Mouse (Mus musculus) liver, embryonic 13.5 days (tissue): ENCODE measurements around the gene Dlx4. TPM values are rescaled to one million over a fixed set of nuclear protein-coding genes. Genes with fewer than 3 reads are reported as not detected.

Experiments
- ATAC-seq: fragments of 200-750 bp; cut with Nextera tagmentation; 2 replicates; pipeline ENCODE4 v1.8.0; 2017; ENCODE audit warnings: low read depth, mild to moderate bottlenecking, moderate number of reproducible peaks, moderate library complexity
- DNase-seq: peaks from one replicate; pipeline ENCODE4 v3.0.0; 2022
- H3K27ac ChIP-seq: fragments of 300-500 bp; sonication (generic); 2 replicates; pipeline ENCODE4 v1.5.1; 2015; ENCODE audit warnings: moderate library complexity, mild to moderate bottlenecking, inconsistent platforms
- H3K27me3 ChIP-seq: fragments of 300-500 bp; sonication (generic); 2 replicates; pipeline ENCODE4 v1.6.1; 2015; ENCODE audit warnings: mild to moderate bottlenecking, inconsistent platforms
- H3K36me3 ChIP-seq: fragments of 300-500 bp; sonication (generic); 2 replicates; pipeline ENCODE4 v1.6.1; 2015; ENCODE audit warnings: mild to moderate bottlenecking, inconsistent platforms
- H3K4me1 ChIP-seq: fragments of 300-500 bp; sonication (generic); replicated peaks from 2 replicates; pipeline ENCODE4 v1.6.1; 2015; ENCODE audit warnings: inconsistent platforms
- H3K4me2 ChIP-seq: fragments of 300-500 bp; sonication (generic); 2 replicates; pipeline ENCODE4 v1.6.1; 2015; ENCODE audit warnings: inconsistent platforms, mild to moderate bottlenecking, moderate library complexity
- H3K4me3 ChIP-seq: fragments of 300-500 bp; sonication (generic); replicated peaks from 2 replicates; pipeline ENCODE4 v1.5.1; 2015; ENCODE audit warnings: mild to moderate bottlenecking, inconsistent platforms
- H3K9ac ChIP-seq: fragments of 300-500 bp; sonication (generic); 2 replicates; pipeline ENCODE4 v1.6.1; 2015; ENCODE audit warnings: mild to moderate bottlenecking, inconsistent platforms
- H3K9me3 ChIP-seq: fragments of 300-500 bp; sonication (generic); replicated peaks from 2 replicates; pipeline ENCODE4 v1.6.1; 2016; ENCODE audit warnings: inconsistent platforms
- WGBS: fragments of 180-500 bp; shearing (Covaris S2); methylation state at CpG from one replicate; pipeline ENCODE4 v1.1.7; 2015; ENCODE audit not compliant: insufficient replicate concordance; 5-methylcytosine and 5-hydroxymethylcytosine counted together
- polyA plus RNA-seq: library from polyadenylated mRNA; unstranded; fragments of >200 nt; fragmentation: Nextera tagmentation; extraction: Ambion mirVana; gene quantifications from 2 replicates; pipeline ENCODE4 v1.2.1, GENCODE M21; 2015

Gene Dlx4
- polyA plus RNA-seq, 1 experiment from 2014 or later: 0.09 TPM

DNA sequence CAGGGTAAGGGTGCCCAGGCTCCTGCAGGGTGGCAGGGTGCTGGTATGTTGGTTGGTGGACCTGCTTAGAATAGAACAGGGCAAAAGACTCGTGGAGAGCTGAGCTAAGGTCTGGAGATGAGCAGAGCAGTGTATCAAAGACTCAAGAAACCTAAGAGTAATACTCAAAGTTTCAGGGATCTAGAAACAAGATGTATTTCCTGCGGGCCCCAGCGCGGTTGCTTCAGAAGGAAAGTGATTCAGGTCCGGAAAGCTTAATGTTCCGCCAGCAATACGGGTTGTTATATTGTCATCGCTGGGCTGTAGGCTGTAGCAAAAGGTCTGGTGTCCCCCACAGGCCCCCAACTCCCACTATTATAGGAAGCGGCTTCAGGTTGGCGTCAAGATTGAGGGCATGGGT, 3.8 kb downstream of the Dlx4 start:
- Histone ChIP-seq H3K9me3 (no peaks in the 10 kb centered on the region), H3K27ac (no peak overlapping the region), H3K9ac (no peak overlapping the region), H3K36me3 (no peaks in the 10 kb centered on the region), H3K4me3 (no peak overlapping the region), H3K4me2 (no peak overlapping the region), H3K4me1 (peaks cover 23% of the 10 kb centered on the region), H3K27me3 (peaks cover 100% of the 10 kb centered on the region)
- ATAC-seq: no peak
- DNase-seq: no peak
- 16% methylated on average over 10 of the region's 10 CpGs for WGBS

DNA sequence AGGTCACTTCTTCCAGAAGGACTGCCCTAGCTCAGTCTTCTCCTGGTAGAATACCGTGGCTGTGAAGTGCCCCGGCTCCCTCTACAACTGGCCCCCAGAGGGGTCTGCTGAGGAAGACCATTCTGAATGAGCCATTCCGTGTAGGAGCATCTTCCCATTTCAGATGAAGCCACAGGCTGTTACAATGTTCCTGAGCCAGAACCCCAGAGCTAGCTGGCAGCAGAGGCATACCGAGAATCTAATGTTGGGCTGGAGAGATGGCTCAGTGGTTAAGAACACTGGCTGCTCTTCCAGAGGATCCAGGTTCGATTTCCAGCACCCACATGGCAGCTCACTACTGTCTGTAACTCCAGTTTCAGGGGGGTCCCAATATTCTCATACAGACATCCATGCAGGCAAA, 6.2 kb downstream of the Dlx4 start:
- Histone ChIP-seq H3K9ac (no peak overlapping the region), H3K4me3 (no peak overlapping the region), H3K27ac (no peak overlapping the region), H3K9me3 (no peaks in the 10 kb centered on the region), H3K36me3 (no peaks in the 10 kb centered on the region), H3K4me2 (no peak overlapping the region), H3K27me3 (peaks cover 93% of the 10 kb centered on the region), H3K4me1 (peaks cover 11% of the 10 kb centered on the region)
- WGBS: 40% methylated on average over 5 of the region's 5 CpGs
- no peak for DNase-seq
- no peak for ATAC-seq

DNA sequence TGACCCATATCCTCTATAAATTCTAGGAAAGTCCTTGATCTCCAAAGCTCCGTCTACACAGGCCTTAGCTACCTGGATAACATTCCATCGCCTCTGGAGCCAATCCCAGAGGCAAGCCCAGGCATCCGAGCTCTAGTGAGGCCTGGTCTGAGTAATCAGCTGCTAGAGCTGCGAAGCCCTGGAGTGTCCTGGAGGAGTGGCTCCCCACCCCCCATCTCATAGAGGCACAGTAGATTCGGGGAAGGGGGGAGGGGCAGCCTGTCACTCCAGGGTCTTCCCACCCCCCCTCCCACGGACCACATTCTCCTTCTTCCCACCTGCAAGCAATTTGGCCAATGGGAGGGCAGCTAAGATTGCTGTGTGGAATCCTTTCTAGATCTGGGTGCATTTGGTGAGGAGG, 8.8 kb downstream of the Dlx4 start:
- Histone ChIP-seq H3K4me1 (no peaks in the 10 kb centered on the region), H3K27ac (no peak overlapping the region), H3K9me3 (no peaks in the 10 kb centered on the region), H3K27me3 (peaks cover 77% of the 10 kb centered on the region), H3K4me3 (no peak overlapping the region), H3K9ac (no peak overlapping the region), H3K36me3 (no peaks in the 10 kb centered on the region), H3K4me2 (no peak overlapping the region)
- DNase-seq (no peak), ATAC-seq (no peak)
- WGBS: 29% methylated on average over 6 of the region's 6 CpGs

DNA sequence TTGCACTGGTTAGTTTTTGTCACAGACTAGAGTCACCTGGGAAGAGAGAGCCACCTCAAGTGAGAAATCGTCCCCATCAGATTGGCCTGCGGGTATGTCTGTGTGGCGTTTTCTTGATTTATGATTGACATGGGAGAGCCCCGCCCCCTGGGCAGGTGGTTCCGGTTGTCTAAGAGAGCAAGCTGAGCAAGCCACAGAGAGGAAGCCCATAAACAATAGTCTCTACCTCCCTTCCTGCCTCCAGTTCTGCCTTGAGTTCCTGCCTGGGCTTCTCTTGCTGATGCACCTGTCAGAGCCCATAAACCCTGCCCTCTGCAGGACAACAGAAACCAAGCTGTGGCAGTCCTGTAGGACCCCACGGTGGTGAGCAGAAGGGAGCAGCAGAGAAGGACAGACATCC, 12.7 kb downstream of the Dlx4 start:
- Histone ChIP-seq H3K27me3 (peaks cover 57% of the 10 kb centered on the region), H3K9ac (no peak overlapping the region), H3K4me1 (no peaks in the 10 kb centered on the region), H3K27ac (no peak overlapping the region), H3K36me3 (no peaks in the 10 kb centered on the region), H3K9me3 (no peaks in the 10 kb centered on the region), H3K4me3 (no peak overlapping the region), H3K4me2 (no peak overlapping the region)
- 17% methylated on average over 6 of the region's 6 CpGs for WGBS
- ATAC-seq (no peak), DNase-seq (no peak)

DNA sequence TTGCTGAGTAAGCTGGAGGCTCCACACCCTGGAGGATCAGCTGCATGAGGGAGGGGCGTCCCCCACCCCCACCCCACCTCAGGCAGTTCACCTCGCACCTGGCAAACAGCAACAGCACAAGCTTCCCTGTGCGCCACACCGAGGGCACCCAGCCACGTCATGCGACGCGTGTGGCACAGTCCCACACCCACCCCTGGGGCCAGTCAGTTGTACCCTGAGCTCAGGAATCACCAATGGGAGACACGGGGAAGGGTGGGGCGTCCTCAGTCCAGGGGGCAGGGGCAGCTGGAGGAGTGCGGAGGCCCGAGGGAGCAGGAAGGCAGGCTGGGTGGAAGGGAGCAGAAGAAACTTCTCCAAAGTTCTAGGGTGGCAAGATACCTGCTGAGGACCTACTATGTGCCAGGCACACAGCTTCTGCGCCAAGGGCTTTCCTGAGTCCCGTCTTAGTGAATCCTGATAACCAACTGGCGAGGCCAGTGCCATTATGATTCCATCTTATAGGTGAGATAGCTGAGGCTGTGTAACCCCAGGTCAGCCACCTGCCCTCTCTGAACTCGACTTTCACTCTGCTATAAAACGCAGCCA, 15.3 kb downstream of the Dlx4 start:
- peaks cover 56% of the 10 kb centered on the region for H3K27me3 ChIP-seq
- no peak overlapping the region for H3K9ac ChIP-seq
- no peak for DNase-seq
- no peaks in the 10 kb centered on the region for H3K9me3 ChIP-seq
- no peak; the same call in 1 of the 2 replicates for ATAC-seq
- H3K4me3 ChIP-seq: no peak overlapping the region
- peaks cover 8% of the 10 kb centered on the region for H3K4me1 ChIP-seq
- WGBS: 60% methylated on average over 17 of the region's 17 CpGs
- no peaks in the 10 kb centered on the region for H3K36me3 ChIP-seq
- no peak overlapping the region for H3K4me2 ChIP-seq
- H3K27ac ChIP-seq: no peak overlapping the region

DNA sequence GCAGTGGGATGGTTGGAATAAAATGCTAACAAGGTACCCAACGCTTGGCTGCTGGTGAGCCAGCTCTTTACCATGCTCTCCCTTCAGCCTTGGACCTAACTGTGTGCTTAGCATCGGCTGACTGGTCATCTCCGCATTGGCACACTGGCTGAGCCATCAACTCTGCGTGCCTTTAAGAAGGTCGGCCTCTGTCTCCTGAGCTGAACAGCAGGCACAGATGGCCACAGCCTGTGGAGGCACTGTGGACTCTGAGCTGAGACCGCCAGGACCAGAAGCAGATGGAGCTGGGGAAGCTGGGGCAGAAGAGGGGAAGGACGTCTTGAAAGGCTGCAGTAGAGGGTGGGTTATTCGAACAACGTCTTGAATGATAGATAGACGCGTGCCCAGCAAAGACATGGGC, 17.7 kb downstream of the Dlx4 start:
- no peaks in the 10 kb centered on the region for H3K9me3 ChIP-seq
- no peaks in the 10 kb centered on the region for H3K36me3 ChIP-seq
- peaks cover 65% of the 10 kb centered on the region for H3K27me3 ChIP-seq
- H3K4me3 ChIP-seq: no peak overlapping the region
- H3K9ac ChIP-seq: no peak overlapping the region
- 53% methylated on average over 11 of the region's 11 CpGs for WGBS
- DNase-seq: no peak
- ATAC-seq: no peak
- H3K4me1 ChIP-seq: peaks cover 8% of the 10 kb centered on the region
- no peak overlapping the region for H3K27ac ChIP-seq
- H3K4me2 ChIP-seq: no peak overlapping the region

DNA sequence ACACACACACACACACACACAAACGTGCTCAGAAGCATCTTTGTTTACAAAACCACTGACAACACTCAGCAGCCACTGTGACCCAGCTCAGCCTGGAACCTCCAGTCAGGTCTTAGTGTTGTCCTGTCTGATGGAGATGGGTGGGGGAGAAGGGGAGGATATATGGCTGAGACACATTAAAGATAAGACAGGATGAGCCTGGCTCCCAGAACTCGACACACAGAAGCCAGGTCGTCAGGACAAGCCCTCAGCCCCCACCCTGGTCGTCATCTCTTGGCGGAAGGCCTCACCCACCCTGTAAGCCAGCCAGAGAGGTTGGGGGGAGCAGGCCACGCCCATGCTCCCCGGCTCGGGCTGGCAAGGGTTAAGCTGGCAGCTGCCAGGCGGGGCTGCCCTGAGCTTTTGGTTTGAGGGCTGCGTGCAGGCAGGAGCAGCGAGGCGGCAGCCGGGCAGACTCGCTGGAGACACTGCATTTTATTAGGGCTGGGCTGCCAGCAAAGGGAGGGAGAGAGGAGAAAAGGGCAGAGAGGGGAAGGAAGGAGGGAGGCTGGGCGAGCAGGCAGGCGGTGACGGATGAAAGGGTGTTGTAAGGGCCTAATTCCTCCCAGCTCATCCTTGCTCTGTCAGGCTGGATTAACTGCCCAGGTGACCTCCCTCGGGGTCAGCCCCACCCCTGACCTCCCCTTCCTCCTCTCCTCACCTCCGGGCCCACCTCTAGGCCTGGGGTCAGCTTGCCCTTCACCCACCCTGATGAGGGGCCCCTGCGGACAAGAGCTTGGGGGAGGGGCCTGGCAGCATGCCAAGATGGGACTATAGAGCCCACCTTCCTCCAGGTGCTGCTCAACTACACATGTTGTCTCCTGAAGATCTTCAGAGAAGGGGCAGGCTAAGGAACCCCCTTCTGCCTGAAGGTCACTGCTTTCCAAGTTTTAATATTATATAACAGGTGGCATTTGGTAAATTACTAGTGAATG, 19.5 kb downstream of the Dlx4 start:
- Histone ChIP-seq H3K9ac (no peak overlapping the region), H3K27me3 (peaks cover 83% of the 10 kb centered on the region), H3K4me3 (no peak overlapping the region), H3K4me1 (peaks cover 8% of the 10 kb centered on the region), H3K4me2 (peak overlapping the region; percentile 13; the same call in 1 of the 2 replicates), H3K9me3 (no peaks in the 10 kb centered on the region), H3K27ac (no peak overlapping the region), H3K36me3 (no peaks in the 10 kb centered on the region)
- DNase-seq: no peak
- 4% methylated on average over 20 of the region's 20 CpGs for WGBS
- no peak for ATAC-seq

DNA sequence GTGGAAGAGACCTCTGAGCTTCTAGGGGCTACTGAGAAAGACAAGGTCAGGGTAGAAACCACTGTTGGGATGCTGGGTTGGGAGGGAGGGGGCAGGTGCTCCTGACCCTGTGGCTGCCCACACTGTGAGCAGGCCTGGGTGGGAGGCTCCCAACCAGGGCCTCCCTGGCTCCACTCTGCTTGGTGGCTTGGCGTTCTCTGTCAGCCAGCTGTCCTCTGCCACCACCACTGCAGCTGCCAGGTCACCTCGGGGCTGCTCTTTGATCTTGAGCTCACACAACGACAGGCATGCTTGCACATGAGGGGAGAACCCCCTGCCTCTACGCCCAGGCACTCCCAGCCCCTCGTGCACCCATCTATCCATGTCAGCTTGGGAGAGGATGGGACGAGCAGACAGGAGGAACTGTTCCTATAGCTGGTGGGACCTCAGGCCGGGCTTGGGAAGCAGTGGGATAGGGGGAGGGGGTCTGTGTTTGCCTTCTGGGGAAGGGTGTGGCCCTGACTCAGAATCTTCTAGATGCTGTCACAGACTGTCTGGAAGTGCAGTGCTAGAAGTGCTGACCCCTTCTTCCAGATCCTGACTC, 20.6 kb downstream of the Dlx4 start:
- peaks cover 90% of the 10 kb centered on the region for H3K27me3 ChIP-seq

DNA sequence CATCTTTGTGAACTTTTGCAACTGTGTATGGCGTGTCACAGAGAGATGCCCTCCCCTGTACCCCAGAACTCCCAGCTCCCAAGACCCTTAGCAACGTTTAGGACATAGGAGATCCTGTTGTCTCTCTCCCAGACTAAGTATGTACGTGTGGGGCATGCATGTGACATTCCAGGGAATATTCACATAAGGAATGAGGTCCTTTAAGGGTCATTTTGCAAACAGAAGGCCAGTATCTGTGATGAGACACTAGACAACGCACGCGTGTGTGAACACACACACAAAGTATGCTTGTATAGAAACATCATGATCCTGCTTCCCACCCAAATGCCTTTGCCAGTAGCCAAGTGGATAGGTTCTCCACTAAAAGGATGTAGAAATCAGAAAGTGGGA, 24.0 kb downstream of the Dlx4 start:
- DNase-seq: no peak
- Histone ChIP-seq H3K4me2 (no peak overlapping the region), H3K9me3 (no peaks in the 10 kb centered on the region), H3K36me3 (no peaks in the 10 kb centered on the region), H3K27ac (no peak overlapping the region), H3K4me3 (no peak overlapping the region), H3K9ac (no peak overlapping the region), H3K4me1 (peaks cover 8% of the 10 kb centered on the region), H3K27me3 (peaks cover 99% of the 10 kb centered on the region)
- ATAC-seq: no peak
- WGBS: 31% methylated on average over 6 of the region's 6 CpGs

More for the DNA sequence above, 20.6 kb downstream of the Dlx4 start:
- Histone ChIP-seq H3K9ac (no peak overlapping the region), H3K4me2 (no peak overlapping the region), H3K4me3 (no peak overlapping the region), H3K27ac (no peak overlapping the region), H3K4me1 (peaks cover 8% of the 10 kb centered on the region), H3K9me3 (no peaks in the 10 kb centered on the region), H3K36me3 (no peaks in the 10 kb centered on the region)
- DNase-seq (no peak), ATAC-seq (no peak)
- WGBS: 31% methylated on average over 7 of the region's 7 CpGs

DNA sequence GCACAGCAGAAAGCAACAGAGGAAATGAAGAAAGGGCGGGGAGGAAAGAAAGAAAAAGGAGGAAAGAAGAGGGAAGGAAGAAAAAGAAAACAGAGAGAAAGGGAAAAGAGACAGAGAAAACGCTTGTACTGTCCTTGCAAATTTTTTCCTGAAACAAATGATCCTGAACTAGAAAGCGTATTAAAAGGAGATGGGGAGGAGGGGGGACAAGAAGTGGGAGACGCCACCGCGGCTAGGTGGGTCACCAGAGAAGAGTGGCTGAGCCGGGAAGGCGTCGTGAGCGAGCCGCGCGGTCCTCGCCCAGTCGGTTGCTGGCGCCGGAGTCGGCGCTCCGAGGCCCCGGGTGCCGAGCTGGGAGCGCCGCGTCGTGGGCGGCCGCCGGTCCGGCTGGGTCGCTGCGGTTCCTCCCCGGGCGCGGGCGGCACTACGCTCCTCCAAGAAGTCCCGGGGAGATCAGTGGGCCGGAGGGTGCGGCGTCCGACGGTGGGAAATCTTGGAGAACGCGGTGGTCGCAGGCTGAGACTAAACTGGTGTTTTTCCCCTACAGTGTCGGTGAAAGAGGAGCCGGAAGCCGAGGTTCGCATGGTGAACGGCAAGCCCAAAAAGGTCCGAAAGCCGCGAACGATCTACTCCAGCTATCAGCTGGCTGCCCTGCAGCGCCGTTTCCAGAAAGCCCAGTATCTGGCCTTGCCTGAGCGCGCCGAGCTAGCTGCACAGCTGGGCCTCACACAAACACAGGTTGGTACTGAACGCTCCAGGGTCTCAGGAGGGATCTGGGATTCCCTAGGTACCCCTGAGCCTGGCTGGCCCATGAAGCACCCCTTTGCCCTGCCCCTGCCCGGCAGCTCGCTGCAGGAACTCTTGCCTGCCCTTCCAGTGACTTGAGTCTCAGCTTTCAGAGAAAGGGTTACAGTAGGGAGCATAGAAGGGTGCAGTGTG, 24.6 kb downstream of the Dlx4 start:
- H3K4me3 ChIP-seq: 0 out of 2 replicates have a peak overlapping the region, but pooled peaks have one; percentile 10

More for the DNA sequence above, 24.6 kb downstream of the Dlx4 start:
- no peak for DNase-seq
- peak overlapping the region; percentile 32; the same call in 1 of the 2 replicates for H3K4me2 ChIP-seq
- H3K9ac ChIP-seq: no peak overlapping the region
- peaks cover 93% of the 10 kb centered on the region for H3K27me3 ChIP-seq
- H3K9me3 ChIP-seq: no peaks in the 10 kb centered on the region
- no peak overlapping the region for H3K27ac ChIP-seq
- no peak for ATAC-seq
- WGBS: 2% methylated on average over 63 of the region's 63 CpGs
- H3K4me1 ChIP-seq: peaks cover 2% of the 10 kb centered on the region; the same call in 1 of the 2 replicates
- no peaks in the 10 kb centered on the region for H3K36me3 ChIP-seq
